15 mouse cellular contexts compared by ENCODE assay signal in genomic region chrX:76010631-76011030, GRCm38 (mm10).
"Had no signal": no experiment of that assay in that cellular context is flagged by ENCODE, and none has a peak within 500 bp of the region (broad histone marks: within the 10 kb centered on the region; RNA-seq: fewer than 3 reads in every experiment).

No protein-coding gene starts in this region.

- H3K27me3 ChIP-seq: limb, embryonic 12.5 days; liver, embryonic 13.5 days; lung, embryonic 15.5 days; megakaryocyte, embryonic 14.5 days; midbrain, embryonic 15.5 days; neural tube, embryonic 12.5 days had no signal

- H3K4me2 ChIP-seq: limb, embryonic 12.5 days; liver, embryonic 13.5 days; lung, embryonic 15.5 days; midbrain, embryonic 11.5 days; midbrain, embryonic 15.5 days; neural tube, embryonic 12.5 days had no signal

- ATAC-seq: liver, postnatal 0 days; midbrain, embryonic 15.5 days had no signal

- H3K9ac ChIP-seq: limb, embryonic 12.5 days; liver, embryonic 13.5 days; liver, postnatal 0 days; lung, embryonic 15.5 days; midbrain, embryonic 15.5 days; neural tube, embryonic 12.5 days had no signal

- H3K4me3 ChIP-seq: limb, embryonic 12.5 days; liver, embryonic 13.5 days; lung, embryonic 15.5 days; megakaryocyte, embryonic 14.5 days; midbrain, embryonic 15.5 days; neural tube, embryonic 12.5 days had no signal

- H3K4me1 ChIP-seq: limb, embryonic 12.5 days; liver, embryonic 13.5 days; lung, embryonic 15.5 days; megakaryocyte, embryonic 14.5 days; midbrain, embryonic 15.5 days; neural tube, embryonic 12.5 days had no signal

- H3K27ac ChIP-seq: limb, embryonic 12.5 days; liver, embryonic 13.5 days; lung, embryonic 15.5 days; macrophage; midbrain, embryonic 15.5 days; neural tube, embryonic 12.5 days had no signal

- DNase-seq: kidney, postnatal 14 days; liver; liver, embryonic 13.5 days; liver, postnatal 0 days; lung, postnatal 14 days; spleen, adult 18-20 months; thymus, adult 18-20 months; thymus, postnatal 14 days had no signal

- H3K9me3 ChIP-seq: limb, embryonic 12.5 days; liver, embryonic 13.5 days; lung, embryonic 15.5 days; midbrain, embryonic 15.5 days; neural tube, embryonic 12.5 days had no signal

- H3K36me3 ChIP-seq: limb, embryonic 12.5 days; liver, embryonic 13.5 days; lung, embryonic 15.5 days; midbrain, embryonic 15.5 days; neural tube, embryonic 12.5 days had no signal
